Mouse (Mus musculus) retina, embryonic 14.5 days (tissue): ENCODE data around the gene Ifnl3.
A peak's percentile ranks its signal among the peaks of the same experiment; 100 is the strongest.

Experiments
- DNase-seq: peaks from one replicate; pipeline ENCODE4 v3.0.0-alpha.2; 2015; ENCODE audit warnings: low spot score

Gene Ifnl3

DNA sequence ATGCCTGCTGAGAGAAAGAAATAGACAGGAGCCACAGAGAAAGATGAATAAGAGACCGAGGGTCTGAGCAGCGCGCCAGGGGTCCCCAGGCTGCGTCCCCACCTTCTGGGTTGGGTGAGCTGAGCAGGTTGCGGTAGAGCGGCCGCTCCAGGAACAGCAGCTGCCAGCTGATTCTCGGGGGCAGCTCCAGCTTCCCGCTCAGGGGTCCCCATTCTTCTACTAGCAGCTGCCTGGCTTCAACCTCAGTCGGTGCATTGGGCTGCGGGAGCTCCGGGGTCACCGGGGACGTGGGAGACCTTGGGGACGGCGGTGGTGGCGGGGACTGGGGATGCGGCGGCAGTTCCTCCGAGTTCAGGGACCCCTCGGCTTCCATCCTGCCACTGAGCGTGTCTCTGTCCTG, 24.0 kb downstream of the Ifnl3 start:
- DNase-seq: peak; percentile 47

GRCm38 (mm10) chr7:28547154-28547553, 24.5 kb downstream of the Ifnl3 start, which contains the start of gene Nccrp1:
Nccrp1 (minus strand) TSS chr7:28547254.
- DNase-seq: peak; percentile 30

DNA sequence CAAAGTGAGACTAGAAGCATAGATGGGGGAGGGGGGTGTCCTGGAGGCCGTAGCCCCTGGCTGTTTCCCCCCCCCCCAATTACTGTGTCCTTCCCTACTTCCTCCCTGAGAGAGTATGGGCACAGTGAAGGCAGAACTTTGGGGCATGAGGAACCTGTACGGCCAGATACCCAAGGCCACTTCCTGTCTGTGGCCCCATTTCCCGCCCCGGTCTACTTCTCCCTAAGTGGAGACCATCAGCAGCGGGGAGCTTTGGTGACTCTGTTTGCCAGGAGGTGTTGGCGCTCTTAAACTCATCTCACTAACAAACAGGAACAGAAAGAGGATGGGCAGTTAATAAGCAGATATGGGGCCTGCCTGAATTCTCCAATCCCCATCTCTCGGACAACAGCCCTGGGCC, 25.0 kb downstream of the Ifnl3 start:
- DNase-seq: no peak

GRCm38 (mm10) chr7:28553076-28553475, 30.4 kb downstream of the Ifnl3 start:
- no peak for DNase-seq

DNA sequence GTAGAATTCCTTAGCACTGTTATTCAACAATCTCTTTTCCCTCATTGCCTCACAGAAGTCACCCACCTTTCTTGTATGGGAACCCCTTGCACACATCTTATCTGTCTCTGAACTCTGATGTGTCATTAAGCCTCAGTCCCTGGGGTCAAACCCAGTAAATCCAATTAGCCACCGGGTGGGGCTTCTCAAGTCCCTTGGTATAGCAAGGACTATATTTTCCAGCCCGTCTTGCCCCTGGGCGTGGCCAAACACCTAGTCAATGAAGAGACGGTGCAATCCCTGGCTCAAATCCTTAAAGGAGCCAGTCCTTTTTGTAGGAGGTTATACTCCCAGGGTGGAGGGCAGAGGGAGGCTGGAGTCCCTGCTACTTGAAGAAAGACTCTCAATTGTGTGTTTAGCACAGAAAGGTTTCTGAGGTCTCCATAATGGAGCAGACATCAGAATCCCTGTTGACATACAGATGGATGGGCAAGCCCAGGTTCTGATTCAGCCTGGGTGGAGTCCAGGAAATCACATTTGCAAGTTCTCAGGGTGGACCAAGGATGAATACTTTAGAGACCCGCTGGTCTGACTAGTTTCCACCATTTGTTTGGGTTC, 33.4 kb downstream of the Ifnl3 start:
- DNase-seq: peak; percentile 35

GRCm38 (mm10) chr7:28557069-28557468, 34.4 kb downstream of the Ifnl3 start:
- no peak for DNase-seq

DNA sequence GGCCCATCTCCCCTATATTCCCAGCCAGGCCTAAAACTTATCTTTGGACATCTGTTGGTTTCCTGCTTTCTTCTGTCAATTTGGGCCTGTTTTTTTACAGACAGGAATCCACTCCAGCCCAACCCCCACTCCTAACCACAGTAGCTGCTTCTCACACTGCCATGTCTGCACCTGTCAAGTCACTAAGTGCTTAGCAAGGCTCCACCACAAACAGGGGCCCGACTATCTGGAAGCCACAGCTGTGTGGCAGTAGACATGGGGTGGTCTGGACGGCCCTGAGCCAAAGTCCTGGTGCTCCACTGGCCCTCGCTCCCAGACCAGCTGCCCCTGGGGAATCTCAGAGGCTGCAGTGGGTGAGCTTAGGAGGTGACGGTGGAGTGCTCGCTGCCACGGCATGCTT, 35.1 kb downstream of the Ifnl3 start:
- no peak for DNase-seq

- no peak for DNase-seq
These were observed 35.9 kb downstream of the Ifnl3 start for GRCm38 (mm10) chr7:28558486-28558885.

- no peak for DNase-seq
These were observed 38.2 kb downstream of the Ifnl3 start for GRCm38 (mm10) chr7:28560856-28561255.

DNA sequence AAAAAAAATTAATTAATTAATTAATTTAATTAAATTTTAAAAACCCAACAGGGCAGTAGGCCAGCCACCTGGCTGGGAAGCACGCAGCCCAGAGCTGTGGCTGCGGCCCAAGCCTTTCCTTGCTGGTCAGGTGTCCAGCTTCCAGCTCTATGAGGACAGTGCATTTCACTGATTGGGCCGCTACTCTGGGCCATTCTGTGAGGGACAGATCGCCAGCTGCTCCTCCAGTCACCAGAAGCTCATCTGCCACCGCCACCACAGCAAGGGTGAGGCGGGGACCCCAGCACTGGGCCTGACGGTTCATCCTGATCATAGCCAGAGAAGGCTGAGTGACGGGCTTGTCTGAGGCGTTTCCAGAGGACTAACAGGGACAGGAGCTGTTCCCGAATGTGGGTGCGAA, 39.3 kb downstream of the Ifnl3 start:
- no peak for DNase-seq

DNA sequence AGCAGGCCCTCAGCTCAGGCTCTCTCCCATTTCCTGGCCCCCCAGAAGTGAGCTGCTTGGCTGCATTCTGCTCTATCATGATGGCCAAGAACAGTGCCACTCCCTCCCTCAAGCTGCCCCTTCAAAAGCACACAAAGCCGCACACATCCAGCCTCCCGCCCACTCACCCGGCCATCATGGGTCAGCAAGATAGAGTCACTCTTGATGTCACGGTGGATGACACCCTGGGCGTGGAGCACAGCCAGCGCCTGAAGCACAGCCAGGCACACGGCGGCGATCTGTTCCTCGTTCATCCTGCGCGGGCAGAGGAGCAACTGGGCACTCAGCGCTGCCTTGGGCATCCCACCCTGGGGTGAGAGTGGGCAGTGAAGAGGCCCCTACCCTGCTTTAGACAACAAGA, 39.7 kb downstream of the Ifnl3 start:
- no peak for DNase-seq

- DNase-seq: no peak
These were observed 40.3 kb downstream of the Ifnl3 start for GRCm38 (mm10) chr7:28562951-28563350.

- DNase-seq: no peak
These were observed 42.8 kb downstream of the Ifnl3 start for GRCm38 (mm10) chr7:28565407-28565806.

- DNase-seq: no peak
These were observed 44.9 kb downstream of the Ifnl3 start for GRCm38 (mm10) chr7:28567539-28567938.

DNA sequence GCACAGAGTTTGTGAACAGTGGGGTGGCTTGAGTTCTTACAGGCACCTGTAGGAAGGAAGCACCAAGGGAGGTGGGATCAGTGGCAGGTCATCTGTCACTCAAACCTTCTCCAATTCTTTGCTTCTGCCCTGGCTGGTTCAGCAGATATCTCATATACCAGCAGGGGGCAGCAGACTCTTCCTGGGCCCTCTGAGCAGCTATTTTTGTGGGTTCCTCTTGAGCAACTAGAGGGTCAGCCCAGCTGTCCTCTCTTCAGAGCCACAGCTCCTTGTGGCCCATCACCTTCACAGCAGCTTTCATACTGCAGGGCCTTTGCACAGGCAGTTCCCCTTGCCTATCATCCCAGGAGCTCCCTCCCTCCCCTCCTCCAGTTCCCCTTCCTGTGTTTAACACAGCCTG, 45.6 kb downstream of the Ifnl3 start:
- DNase-seq: peak; percentile 87

DNA sequence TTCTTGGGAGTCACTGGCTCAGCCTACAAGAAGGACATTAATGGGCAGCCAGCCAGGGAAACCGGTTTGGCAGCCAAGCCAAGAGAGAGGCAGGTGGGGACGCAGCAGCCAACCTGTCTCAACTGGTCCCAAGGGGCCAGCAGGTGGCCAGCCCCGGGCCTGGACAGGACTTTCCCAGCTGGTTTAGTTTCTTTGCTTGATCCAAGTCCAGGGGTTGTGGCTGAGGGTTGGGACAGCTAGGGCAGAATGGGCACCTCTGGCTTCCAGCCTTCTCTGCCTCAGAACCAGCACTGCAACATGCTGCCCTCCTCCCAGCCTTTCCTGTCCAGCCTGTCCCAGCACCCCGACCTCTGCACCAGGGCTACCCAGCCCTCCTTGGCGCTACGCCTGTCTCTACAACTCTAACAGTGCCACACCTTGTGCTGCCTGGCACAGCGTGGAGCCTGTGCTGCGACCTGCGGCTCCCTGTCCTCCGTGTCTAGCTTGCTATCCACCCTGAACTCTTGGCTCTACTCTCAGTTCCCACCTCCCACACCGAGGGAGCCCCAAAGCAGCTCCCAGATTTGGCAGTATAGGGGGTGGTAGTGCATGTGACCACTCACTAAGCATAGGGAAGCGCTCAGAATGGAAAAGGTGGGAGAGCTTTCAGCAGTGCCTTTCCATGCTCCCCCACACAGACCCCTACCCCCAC, 47.8 kb downstream of the Ifnl3 start:
- no peak for DNase-seq

DNA sequence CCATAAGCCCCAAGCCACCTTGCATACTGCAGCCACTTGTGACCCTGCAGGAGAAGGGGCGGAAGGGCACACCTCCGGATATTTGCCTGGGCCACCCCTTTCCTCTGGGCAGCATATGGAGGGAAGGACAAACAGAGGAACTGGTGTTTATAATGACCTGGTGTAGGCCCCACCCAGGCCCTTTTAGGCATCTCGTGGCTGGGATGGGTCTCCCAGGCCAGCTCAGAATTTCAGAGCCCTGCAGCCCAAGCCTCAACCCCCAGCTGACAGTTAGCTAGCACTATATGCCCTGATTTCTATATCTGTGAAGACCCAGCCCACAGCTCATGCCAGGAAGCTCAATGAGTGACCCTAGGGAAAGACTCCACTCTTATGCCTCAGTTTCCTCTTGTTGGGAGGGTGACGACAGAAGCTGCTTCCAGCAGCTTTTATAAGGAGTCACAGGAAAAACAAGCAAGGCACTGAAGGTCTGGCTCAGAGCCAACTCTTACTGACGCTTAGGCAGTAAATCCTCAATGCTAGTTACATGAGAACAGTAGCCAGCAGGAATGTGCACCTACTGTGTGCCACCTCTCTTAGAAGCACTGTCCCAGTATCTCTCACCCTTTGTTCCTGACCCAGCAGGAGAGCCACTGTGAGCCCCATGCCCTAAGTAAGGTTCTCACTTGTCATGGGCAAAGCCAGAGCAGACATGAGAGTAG, 48.5 kb downstream of the Ifnl3 start:
- no peak for DNase-seq

DNA sequence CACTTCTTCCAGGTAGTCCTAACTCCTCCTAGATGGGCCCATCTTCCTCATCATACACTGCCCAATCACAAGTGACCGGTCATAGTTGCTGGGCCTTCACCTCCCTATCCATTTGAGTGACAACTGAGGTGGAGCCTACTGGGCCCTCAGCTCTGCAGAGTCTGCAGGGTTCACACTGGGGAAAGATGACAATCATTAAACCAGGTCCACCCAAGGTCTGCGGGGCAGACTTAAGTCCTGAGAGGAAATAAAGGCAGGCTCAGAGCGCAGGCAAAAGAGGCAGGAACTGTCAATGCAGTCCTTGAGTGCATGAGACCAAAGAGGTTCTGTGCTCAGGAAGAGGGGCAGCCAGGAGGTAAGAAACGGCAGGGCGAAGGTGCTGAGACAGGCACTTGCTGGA, 50.1 kb downstream of the Ifnl3 start:
- no peak for DNase-seq

DNA sequence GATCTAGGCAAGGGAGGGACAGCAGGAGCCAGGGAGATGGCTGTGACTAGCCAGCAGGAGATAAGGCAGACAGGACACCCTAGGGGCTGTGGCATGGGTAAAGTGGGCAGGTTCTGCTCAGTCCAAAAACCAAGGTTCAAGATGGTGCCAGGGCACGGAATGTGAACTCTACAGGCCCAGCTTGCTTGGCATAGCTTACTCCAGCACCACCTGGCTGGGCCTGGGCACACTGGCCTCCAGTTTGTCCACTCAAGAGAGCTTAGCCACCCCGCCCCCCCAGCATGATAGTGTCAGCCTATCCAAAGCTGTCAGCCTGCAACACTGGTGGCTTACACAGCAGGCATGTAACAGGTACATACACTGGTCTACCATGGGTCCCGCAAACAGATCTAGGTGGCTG, 50.6 kb downstream of the Ifnl3 start:
- DNase-seq: no peak
